Mouse (Mus musculus): ENCODE data around the gene Atg2a.

DNA sequence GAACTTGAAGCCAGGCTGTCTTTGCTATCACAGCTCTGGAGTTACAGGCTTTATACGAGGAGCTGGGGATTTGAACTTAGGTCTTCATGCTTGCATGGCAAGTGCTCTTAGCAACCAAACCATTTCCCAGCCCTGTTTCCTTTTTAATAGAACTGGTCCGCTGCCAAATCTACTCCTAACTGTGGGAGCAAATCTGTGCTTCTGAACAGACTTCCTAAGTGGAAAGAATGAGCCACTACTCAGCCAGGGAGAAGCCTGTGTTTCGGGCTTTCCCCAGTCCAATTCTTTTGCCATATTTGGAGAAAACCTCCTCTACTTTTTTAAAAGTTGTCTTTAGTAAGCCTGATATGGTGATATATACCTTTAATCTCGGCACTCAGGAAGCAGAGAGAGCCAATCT, 31.3 kb downstream of the Atg2a start:
- no peak for TF ChIP-seq POLR2A (IDR thresholded peaks at IDR 0.05; ENCODE audit: control insufficient read depth, extremely low read depth, insufficient read depth, low read length, poor library complexity)
- TF ChIP-seq CTCF (IDR thresholded peaks at IDR 0.05; ENCODE audit: borderline replicate concordance, control insufficient read depth, extremely low read depth, insufficient read depth, low read length, poor library complexity), result no peak

All from thymus, adult 2 months (tissue).